Mouse (Mus musculus) 3134 (cell line): ENCODE measurements around the gene Mink1.

ENCODE experiments used
- DNase-seq: peaks from one replicate; pipeline ENCODE4 v3.0.0-alpha.2; 2011; ENCODE audit warnings: low spot score; ENCODE audit not compliant: insufficient read length; ENCODE audit errors: extremely low read depth

Mink1 gene

DNA sequence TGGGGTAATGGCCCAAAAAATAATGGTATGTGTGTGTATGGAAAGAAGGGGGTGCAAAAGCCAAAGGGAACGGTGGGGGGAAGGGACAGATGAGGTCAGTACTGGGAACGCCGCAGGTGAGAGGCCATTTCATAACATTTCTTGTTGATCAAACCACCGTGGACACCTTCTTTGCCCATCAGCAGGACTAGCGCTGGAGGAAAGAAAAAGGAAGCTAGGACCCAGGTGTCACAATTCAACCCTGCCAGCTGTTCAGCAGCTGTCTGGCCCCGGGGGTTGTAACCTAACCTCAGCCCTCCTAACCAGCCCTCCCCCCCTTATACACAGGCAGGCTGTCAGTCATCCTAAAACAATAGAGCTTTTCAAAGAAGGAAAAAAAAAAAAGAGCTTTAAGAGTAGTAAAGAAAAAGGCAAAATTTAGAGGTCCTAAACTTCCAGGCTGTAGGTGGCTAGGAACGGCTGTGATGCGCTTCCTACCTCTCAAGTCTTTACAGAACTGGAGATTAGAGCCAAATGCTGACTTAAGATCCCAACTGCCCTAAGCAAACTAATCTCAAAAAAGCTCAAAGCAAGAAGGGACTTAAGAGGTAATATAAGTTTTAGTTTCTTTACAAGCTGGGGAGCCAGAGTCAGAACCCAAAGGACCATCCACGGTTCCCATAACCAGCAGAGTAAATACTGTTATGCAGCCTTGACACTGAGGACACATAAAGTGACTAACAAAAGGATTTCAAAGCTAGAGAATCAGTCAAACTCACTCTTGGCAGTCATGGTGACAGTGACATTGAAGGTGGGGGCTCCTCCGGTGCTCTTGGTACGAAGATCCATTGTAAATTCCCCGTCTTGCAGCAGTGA is 89.6 kb downstream of the Mink1 start:
- DNase-seq: no peak

GRCm38 (mm10) chr11:70652884-70653344 is 90.2 kb downstream of the Mink1 start:
- no peak for DNase-seq

GRCm38 (mm10) chr11:70653345-70654197 is 90.9 kb downstream of the Mink1 start:
- peak; percentile 84 for DNase-seq

GRCm38 (mm10) chr11:70654198-70654922 is 91.7 kb downstream of the Mink1 start, which contains the start of gene Pfn1:
TSS of gene Pfn1 (minus strand) at chr11:70654644.
- peak; percentile 86 for DNase-seq

GRCm38 (mm10) chr11:70654923-70655570 is 92.4 kb downstream of the Mink1 start:
- DNase-seq: peak; percentile 93

DNA sequence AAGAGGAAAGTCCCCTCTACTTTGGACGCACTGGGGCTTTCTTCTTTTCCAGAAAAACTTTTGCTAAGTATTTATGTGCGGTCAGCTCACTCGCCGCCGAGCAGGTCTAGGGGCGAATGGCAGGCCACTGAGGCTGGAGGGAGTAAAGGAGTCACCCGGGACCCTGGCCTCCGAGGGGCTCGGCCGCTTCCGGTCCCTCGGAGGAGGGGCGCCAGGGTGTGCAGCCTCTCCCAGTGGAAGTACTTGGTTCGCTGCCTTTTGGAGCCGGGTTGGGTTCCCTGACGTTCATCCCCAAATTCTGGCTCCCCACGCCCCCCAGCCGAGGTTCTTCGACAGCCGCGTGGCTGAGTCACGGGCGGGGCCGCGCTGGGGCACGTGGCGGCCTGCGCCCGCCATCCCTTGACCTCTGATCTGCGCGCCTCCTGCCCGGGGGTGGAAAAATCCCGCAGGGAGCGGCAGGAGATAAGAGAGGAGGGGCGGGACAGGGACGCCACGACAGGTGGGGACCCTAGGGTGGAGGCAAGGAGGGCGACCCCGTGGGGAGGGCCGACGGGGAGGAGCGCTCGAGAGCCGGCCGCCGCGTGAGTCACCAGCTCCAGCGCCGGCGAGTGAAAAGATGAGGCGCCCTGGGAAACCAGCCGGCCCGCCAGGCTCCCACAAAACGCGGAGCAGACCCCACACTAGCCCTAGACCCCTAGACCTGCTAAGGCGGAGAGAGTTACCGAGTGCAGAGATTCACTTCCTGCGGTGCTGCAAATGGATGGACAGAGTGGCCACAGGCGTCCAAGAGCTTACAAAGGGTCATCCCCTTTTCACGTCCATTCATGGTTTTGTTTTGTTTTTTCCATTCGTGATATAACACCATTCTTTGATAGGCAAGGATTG is 93.1 kb downstream of the Mink1 start:
- peak; percentile 87 for DNase-seq

GRCm38 (mm10) chr11:70656456-70656927 is 93.8 kb downstream of the Mink1 start:
- DNase-seq: no peak

DNA sequence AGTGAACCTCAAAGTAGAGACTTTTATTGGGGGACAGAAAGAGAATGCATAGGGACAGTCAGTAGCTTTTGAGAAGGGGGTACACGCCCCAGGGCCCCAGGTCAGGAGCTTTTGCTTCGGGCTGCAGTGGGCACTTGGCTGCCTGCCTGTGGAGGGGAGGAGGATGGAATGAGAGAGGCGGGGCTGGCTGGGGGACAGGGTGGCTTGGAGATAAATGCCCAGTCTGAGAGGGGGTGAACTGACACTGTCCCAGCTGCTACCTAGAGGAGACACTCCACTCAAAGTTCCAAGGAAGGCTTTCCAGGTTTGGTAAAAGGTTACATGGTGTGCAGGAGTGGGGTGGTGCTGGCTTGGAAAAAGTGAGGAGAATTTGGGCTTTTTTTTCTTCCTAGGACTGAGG is 94.3 kb downstream of the Mink1 start, which contains the start of gene Eno3:
Gene Eno3, plus strand, starts transcription at position 239 of the 400 bp plus-strand sequence.
- no peak for DNase-seq

GRCm38 (mm10) chr11:70657573-70657972 is 94.9 kb downstream of the Mink1 start:
- DNase-seq: no peak

DNA sequence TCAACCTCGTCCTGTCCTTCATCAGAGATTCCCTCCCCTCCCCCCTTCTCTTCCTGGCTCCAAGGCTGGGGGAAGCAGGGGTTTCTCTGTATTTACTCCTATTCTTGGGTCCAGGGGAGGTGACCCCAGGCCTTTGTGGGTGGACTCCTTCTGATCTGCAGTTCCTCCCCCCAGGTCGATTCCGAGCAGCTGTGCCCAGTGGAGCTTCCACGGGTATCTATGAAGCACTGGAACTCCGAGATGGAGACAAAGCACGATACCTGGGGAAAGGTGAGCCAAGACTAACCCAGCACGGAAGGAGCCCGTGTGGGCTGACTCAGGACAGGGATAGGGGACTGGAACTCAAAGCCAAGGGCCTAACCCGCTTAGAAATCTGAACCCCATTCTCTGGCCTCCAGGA is 95.3 kb downstream of the Mink1 start:
- no peak for DNase-seq

DNA sequence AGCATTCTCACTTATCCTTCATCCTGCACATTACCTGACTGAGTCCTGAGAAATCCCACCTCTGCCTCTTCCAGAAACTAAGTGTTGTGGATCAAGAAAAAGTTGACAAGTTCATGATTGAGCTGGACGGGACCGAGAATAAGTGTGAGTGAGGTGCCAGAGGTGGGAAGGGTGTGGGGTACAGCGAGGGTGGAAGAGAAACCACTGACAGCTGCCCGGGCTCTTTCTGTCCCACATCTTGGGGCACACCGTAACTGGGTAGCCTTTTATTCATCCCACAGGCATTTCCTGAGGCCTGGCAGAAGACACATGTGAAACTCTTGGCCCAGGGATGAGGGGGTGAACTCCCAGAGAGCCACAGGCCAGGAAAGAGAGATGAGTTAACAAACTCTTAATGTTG is 95.8 kb downstream of the Mink1 start:
- no peak for DNase-seq

GRCm38 (mm10) chr11:70658942-70659341 is 96.3 kb downstream of the Mink1 start:
- no peak for DNase-seq

DNA sequence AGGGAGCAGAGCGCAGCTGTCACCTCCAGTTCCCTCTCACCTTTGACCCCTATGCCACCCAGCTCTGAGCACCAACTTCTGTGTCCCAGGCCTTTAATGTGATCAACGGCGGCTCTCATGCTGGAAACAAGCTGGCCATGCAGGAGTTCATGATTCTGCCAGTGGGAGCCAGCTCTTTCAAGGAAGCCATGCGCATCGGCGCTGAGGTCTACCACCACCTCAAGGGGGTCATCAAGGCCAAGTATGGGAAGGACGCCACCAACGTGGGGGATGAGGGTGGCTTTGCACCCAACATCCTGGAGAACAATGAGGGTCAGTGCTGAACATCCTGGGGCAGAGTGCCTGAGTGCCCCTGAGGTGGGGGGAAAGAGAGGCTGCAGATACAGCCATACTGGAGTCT is 97.9 kb downstream of the Mink1 start:
- no peak for DNase-seq

GRCm38 (mm10) chr11:70663101-70663500 is 100.4 kb downstream of the Mink1 start:
- DNase-seq: no peak

- DNase-seq: no peak
Measured at GRCm38 (mm10) chr11:70663957-70664356, 101.3 kb downstream of the Mink1 start.
